Mouse (Mus musculus) granulocyte monocyte progenitor cell, adult 5-6 weeks (primary cell): ENCODE data around the gene Lpin2. TPM values are rescaled to one million over a fixed set of nuclear protein-coding genes. Genes with fewer than 3 reads are reported as not detected.
A peak's percentile ranks its signal among the peaks of the same experiment; 100 is the strongest.

Experiments
- ATAC-seq: replicated peaks from 2 replicates; pipeline ENCODE4 v1.8.0; 2016; ENCODE audit warnings: mild to moderate bottlenecking, moderate TSS enrichment, inconsistent platforms; ENCODE audit not compliant: poor library complexity, severe bottlenecking
- total RNA-seq, 2 experiments: library from RNA; stranded (forward) in 1 of 2; stranded (reverse) in 1 of 2; fragments of 200-712, 200-1000 nt in 1 of 2; fragments of >200 nt in 1 of 2; fragmentation: Nextera tagmentation in 1 of 2; gene quantifications; 2 replicates each; pipeline ENCODE4 v1.2.3; 2014 to 2017

Gene Lpin2
- total RNA-seq, 2 experiments from 2014 or later: 27.9 to 42.3 TPM

GRCm38 (mm10) chr17:71227128-71227895 lies 45.0 kb downstream of the Lpin2 start:
- no peak for ATAC-seq

GRCm38 (mm10) chr17:71228651-71229050 lies 46.3 kb downstream of the Lpin2 start:
- no peak for ATAC-seq

- no peak for ATAC-seq
Measured at GRCm38 (mm10) chr17:71230108-71230709, 47.8 kb downstream of the Lpin2 start.

GRCm38 (mm10) chr17:71231998-71232397 lies 49.6 kb downstream of the Lpin2 start:
- ATAC-seq: no peak

GRCm38 (mm10) chr17:71233210-71233609 lies 50.9 kb downstream of the Lpin2 start:
- ATAC-seq: no peak

GRCm38 (mm10) chr17:71234041-71234594 lies 51.8 kb downstream of the Lpin2 start:
- ATAC-seq: no peak

GRCm38 (mm10) chr17:71235229-71235958 lies 53.0 kb downstream of the Lpin2 start:
- no peak for ATAC-seq

GRCm38 (mm10) chr17:71238494-71238893 lies 56.1 kb downstream of the Lpin2 start:
- ATAC-seq: no peak

- no peak for ATAC-seq
Measured at GRCm38 (mm10) chr17:71240811-71241210, 58.5 kb downstream of the Lpin2 start.

GRCm38 (mm10) chr17:71242666-71243065 lies 60.3 kb downstream of the Lpin2 start:
- no peak for ATAC-seq

GRCm38 (mm10) chr17:71245133-71245532 lies 62.8 kb downstream of the Lpin2 start:
- ATAC-seq: no peak

GRCm38 (mm10) chr17:71246022-71246421 lies 63.7 kb downstream of the Lpin2 start:
- no peak for ATAC-seq

- no peak for ATAC-seq
Measured at GRCm38 (mm10) chr17:71248963-71249362, 66.6 kb downstream of the Lpin2 start.

- ATAC-seq: no peak
Measured at GRCm38 (mm10) chr17:71250046-71250445, 67.7 kb downstream of the Lpin2 start.

- 0 out of 2 replicates have a peak, but pooled peaks have one; percentile 18 for ATAC-seq
Measured at GRCm38 (mm10) chr17:71250819-71251600, 68.7 kb downstream of the Lpin2 start.

GRCm38 (mm10) chr17:71251601-71252001 lies 69.2 kb downstream of the Lpin2 start:
- no peak for ATAC-seq

GRCm38 (mm10) chr17:71252101-71252500 lies 69.7 kb downstream of the Lpin2 start:
- no peak for ATAC-seq

- 0 out of 2 replicates have a peak, but pooled peaks have one; percentile 8 for ATAC-seq
Measured at GRCm38 (mm10) chr17:71253391-71253790, 71.0 kb downstream of the Lpin2 start.

GRCm38 (mm10) chr17:71254106-71254505 lies 71.7 kb downstream of the Lpin2 start:
- ATAC-seq: no peak

- no peak for ATAC-seq
Measured at GRCm38 (mm10) chr17:71254736-71255135, 72.4 kb downstream of the Lpin2 start.
